Mouse (Mus musculus) layer of hippocampus, adult 8-10 months (tissue): Measurements from ENCODE around the gene Dnaic2. TPM values are rescaled to one million over a fixed set of nuclear protein-coding genes. Genes with fewer than 3 reads are reported as not detected.

Experiments
- DNase-seq, 2 experiments: peaks; one replicate each; pipeline ENCODE4 v3.0.0; 2022; ENCODE audit warnings: low spot score in 2 of 2
- total RNA-seq, 4 experiments: library from RNA; stranded (reverse); gene quantifications; 2 replicates each; pipeline ENCODE4 v1.2.4; 2022

Dnaic2 gene
- 1 to 10 TPM; 1.9 to 2.6 (median 2.2) TPM for total RNA-seq

DNA sequence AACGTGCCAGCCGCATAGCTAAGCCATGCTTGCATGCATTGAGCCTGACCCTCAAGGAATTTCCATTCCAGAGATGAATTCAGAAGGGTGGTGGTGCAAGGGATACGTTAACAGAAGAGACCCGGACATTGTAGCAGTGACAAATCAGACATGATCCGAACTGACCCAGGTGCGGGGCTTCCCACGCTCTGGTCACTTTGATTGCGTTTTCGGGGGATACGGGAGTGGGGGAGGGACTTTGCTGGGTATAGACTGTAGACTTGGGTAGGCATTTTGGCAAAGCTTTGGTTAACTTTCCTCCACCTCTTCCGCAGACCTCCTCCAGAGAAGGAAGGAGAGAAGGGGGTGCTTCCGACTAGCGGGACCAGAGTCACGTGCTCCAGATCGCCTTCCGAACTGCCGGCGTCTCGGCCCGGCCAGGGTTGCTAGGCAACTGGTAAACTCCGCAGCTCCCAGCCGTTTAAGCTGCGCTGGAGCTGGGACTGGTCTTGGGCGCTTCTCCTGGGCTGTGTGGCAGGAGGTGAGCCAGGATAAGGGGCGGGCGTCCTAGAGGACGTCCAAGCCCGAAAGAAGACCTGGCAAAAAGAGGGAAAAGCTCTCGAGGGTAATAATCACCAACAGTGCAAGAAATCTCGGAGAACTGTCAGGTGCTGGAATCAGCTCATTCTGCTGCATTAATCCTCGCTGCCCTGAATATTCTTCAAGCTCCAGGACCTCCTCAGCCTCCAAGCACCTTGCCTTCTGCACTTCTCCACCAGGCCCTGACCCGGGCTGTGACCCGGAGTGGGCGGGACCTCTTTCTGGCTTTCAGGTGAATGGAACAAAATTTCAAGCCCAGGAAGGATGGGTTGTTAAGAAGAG lies at the start of gene Dnaic2:
Dnaic2 (plus strand) TSS at position 444 of the 861 bp plus-strand sequence.
- DNase-seq, result peak; percentile 66 to 73

DNA sequence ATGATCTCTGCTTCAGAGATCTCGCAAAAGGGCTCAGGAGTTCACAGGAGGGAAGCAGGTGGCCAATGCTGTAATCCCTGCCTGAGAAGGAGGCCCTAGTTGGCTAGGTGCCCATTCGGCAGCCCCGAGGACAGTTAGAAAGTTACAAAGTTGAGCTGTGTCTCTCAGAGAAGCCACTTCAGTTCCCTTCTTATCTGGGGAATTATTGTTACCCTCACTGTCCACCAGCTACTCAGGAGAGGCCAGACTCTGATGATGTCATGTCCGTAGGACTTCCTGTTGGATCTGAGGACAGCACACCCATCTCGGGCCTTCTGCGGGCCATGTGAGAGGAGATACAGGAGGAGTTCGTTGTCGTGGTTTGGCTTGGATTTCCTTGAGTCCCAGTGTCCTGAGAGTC lies 47.6 kb upstream of the Dnaic2 start:
- DNase-seq, result no peak

DNA sequence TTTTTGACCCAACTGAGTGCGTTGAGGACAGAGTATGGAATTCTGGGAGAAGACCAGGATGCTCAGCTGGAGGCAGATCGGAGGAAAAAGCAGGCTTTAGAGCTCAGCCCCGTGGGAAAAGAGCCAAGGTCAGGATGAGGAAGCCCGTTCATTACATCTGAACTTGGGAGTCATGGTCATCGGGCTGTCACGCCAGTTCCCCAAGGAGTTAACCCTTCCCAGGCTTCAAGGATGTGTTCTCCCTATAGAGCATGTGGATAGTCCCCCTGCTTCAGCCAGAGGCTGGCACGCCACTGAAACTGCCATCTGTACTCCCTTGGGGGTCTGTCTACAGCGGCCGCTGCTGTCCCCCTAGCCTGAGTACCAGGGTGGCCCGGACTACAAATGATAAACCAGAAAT lies 46.9 kb upstream of the Dnaic2 start:
- DNase-seq, result no peak

DNA sequence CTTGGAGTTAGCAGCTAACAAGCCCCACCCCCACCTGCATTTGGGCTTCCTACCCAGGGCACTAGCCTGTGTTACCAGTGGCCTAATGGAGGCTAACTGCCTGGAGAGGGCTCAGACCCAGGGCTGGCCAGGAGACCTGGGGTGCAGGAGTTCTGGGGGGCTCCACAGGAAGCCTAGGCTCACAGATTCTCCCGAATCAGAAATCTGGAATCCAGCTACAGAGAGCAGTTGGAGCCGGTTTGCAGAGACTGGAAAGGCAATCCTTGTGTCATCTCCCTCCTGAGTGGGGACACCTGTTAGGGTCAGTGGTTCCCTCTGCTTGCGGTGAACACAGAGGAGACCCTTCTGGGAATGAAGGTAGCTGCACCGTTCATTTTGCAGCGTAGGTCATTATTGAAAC lies 46.2 kb upstream of the Dnaic2 start:
- no peak for DNase-seq

DNA sequence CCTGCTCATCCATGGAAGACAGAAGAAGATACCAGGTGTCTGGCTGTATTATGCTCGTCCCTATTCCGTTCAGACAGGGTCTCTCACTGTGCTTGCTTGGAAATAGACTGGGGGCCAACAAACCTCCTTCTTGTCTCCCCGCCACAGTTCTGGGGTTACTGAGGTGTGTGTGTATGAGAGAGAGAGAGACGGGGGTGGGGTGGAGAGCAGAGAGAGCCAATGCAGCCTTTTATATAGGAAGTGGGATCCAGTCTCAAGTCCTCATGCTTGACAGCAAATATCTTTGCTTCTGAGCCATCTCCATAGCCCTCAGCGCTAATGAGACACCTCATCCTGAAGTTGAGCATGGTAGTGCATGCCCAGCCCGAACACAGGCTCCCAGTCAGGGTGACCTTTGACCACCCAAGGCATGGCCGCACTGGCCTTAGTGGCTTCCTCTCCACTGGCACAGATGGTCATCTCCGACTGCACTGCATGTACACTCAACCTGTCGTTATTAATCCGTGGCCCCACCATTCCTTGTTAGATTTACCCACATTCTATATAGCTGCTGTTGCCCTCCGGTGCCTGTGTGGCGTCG lies 44.8 kb upstream of the Dnaic2 start:
- no peak for DNase-seq

DNA sequence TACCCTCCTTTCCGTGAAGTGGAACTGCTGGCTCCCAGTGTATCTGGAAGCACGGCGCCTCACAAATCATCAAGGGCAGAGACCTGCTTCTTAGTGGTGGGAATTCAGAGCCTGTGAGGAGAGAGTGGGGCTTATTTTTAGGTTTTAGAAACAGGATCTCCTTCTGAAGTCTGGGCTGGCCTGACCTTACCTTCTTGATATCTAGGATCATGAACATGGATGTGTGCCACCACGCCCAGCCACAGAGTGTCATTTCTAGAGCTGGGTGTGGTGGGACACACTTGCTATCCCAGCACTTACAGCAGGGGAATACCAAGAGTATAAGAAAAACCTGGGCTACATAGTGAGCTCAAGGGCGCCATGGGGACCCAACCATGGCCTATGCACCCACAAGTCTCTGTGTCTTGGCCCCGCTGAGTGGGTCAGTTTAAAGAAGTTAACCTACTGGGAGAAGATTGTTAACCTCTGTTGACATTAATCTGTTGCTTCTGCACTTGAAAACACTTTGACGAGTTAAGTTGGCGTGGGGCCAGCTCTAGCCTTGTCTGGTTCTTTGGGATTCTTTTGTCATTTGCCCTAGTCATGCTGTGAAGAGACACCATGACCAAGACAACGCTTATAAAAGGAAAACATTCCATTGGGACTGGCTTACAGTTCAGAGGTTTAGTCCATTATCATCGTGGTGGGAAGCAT lies 44.0 kb upstream of the Dnaic2 start:
- no peak for DNase-seq

DNA sequence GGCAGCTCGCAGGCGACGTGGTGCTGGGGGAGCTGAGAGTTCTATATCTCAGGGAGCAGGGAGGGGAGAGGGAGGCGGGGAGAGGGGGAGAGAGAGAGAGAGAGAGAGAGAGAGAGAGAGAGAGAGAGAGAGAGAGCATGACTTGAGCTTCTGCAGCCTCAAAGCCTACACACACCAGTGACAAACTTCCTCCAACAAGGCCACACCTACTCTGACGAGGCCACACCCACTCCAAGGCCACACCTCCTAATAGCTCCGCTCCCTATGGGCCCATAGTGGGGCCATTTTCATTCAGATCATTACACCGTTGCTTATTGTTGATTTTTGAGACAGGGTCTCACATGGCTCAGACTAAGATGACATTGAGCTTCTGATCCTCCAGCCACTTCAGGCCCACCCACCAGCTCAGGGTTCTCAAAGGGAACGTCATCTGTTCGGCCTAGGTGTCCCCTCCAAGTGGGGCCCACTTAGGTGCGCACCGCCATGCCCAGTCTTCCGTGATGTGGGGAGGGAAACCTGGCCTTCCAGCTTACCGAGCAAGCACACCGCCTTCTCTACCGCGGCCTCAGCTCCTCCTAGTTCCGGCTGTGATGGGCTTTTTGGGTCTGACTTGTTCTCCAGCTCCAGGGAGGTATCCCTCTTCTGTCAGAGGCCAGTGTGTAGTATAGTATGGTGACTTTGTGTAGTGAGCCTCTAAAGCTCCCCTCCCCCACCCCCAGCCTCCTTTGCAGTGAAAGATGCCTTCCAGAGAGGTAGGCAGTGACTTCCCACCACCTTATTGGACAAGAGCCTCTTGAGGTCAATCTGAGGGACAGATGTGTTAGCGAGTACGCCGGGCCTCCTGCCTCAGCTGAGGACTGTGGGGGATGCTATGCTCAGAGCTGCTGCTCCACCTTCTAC lies 43.2 kb upstream of the Dnaic2 start:
- no peak for DNase-seq

DNA sequence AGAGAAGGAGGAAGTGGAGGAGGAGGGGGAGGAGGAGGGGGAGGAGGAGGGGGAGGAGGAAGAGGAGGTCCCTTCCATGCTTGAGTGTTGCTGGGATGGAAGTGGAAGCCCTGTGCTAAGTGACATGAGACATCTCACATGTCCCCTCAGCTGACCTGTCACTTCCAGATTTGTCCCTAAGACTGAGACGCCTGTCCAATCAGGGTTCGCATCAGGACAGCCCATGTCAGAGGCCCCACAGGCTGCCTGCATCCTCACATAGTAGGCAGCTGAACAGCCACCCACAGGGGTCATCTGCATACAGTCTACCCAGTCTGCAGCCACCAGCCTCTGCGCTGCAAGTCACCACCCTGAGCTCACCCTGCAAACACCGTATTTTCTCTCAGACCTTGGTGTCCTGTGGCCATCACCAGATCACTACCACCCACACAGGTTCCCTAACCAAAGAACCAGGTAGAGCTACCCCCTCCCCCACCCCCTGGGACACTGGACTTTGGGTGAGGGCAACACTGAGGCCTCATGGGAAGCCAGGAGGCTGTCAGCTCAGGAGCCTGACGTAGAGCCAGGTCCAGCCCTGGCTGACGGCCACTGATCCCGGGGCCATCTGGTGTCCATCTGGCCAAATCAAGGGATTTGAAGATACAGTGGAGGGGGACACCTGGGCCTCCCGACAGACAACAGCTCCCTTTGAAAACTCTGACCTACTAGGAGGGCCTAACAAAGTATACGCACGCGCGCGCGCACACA lies 42.4 kb upstream of the Dnaic2 start:
- DNase-seq, result no peak

DNA sequence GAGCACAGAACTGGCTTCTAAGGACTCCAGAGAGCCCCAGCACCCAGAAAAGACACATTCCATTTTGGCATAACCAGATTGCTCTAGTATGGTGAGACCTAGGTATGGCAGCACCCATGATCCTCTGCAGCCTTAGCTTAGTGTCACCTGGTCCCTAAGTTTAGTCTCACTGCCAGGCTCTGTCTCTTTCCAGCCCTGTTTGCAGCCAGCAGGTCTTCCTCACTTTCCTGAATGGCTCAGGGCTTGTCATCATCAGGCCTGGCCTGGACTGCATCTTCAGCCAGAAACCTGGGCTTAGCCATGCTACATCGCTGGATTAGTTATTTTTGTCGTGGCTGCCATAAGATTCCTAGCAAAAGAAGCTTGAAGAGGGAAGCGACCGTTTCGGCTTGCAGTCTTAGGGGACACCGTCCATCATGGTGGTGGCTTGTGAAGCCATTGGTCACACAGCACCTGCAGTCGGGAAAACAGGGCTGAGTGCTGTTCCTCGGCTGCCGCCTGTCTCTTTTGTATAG lies 41.6 kb upstream of the Dnaic2 start:
- DNase-seq, result no peak

DNA sequence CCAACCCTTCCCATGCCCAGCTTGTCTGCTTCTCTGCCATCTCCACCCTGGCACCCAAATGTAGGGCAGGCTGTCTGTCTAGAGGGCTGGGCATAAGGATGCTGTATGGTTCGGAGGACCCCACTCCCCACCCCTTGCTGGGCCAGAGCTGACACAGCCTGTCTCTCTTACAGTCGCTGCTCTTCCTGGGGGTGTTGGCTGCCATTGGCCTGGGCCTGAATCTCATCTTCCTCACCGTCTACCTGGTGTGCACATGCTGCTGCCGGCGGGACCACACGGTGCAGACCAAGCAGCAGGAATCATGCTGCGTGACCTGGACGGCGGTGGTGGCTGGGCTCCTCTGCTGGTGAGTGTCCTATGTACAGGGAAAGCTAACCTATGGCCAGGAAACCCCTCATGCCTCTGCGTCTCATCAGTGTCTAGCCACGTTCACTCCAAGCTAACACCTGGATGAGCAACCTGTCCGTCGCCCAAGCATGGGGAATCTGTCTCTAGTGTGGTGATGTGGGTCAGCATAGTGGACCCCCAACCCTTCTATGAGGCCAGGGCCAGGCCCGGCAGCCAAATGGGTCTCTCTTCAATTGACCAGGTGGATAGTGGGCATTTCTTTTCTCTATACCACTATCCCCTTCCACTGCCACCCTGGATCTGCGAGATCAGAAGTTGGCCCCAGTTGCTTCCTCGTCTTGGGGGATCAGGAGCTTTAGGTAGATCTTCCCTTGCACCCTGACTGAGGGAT lies 40.8 kb upstream of the Dnaic2 start:
- no peak for DNase-seq

DNA sequence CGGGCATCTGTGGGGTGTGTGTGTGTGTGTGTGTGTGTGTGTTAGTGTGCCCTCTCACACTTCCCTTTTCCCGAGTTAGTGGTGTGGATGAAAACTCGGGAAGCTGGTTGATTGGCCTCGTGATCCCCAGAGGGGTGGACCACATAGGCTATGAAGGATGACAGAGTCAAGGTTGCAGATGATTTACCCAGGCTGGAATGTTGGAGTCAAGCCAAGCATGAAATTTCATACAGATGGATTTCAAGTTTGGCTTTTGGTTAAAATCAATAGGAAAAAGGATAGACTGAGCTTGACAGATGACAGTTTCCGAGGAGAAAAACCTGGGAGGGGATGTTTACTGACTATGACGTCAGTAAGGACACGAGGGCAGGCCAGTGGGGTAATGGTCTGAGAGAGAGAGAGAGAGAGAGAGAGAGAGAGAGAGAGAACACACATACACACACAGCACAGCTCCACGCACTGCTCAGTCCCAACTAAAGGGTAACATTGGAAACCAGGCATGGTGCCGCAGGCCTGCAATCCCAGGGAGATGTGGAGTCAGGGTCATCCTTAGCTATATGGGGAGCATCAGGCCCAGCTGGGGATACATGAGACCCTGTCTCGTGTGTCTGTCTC lies 39.5 kb upstream of the Dnaic2 start:
- no peak for DNase-seq

DNA sequence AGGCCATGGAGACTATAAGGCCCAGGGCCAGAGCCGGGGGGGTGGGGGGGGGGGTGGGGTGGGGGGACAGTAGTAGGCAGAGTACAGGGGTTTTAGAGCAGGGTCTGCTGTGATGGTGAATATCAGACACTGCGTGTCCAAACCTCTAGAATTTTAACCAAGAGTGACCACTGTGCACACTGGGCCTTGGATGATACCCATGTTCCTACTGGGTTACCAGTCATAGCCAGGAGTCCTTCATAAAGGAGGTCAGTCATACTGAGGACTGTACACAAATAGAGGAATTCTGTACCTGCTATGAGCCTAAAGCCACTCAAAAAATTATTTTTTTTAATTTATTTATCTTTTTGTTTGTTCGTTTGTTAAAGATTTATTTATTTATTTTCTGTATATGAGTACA lies 38.5 kb upstream of the Dnaic2 start:
- no peak for DNase-seq

DNA sequence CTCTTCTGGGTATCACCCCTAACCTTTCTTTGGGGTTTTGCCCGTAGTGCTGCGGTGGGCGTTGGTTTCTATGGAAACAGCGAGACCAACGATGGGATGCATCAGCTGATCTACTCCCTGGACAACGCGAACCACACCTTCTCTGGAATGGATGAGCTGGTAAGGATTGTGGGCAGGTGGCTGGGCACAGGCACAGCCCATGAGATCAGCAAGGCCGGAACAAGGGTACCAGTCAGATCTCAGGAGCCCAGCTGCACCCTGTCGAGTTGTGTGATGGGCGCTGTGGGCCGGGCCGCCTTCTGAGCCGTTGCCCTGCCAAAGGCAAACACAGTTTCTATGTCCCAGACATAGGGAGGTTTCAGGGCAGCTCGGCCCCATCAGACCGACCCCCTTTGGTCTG lies 37.0 kb upstream of the Dnaic2 start:
- peak in 1 of 2 experiments; percentile 56 for DNase-seq

DNA sequence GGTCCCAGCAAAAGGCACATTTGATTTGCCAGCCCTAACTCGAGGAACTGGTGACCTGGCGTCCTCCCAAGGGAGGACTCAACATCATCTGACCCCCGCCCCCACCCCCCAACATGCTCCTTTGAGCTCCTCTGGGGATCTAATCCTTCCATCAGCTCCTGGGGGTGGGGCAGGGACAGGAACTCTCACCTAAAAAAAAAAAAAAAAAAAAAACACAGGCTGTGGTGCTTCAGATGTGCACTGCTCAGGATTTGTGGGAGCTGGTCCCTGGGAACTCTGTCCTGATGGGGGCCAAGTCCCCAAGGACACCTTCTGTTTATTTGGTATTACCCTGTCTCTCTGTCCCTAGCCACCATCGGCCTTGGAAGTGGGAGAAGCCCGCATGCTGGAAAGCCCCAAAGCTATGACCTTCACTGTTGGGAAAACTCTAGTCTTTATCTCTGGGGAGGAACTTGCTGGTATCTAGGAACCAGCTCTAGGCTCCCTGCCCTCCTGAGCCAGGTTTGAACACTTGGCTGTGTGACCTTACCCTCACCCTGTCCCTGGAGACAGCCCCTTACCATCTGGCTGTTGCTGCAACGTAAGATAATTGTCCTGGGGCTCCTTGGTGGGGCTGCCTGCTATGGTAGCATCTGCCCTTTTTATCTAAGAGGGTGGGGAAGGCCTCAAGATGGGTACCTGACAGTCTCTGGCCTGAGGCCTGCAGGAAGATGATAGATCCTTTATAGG lies 35.6 kb upstream of the Dnaic2 start:
- no peak for DNase-seq

DNA sequence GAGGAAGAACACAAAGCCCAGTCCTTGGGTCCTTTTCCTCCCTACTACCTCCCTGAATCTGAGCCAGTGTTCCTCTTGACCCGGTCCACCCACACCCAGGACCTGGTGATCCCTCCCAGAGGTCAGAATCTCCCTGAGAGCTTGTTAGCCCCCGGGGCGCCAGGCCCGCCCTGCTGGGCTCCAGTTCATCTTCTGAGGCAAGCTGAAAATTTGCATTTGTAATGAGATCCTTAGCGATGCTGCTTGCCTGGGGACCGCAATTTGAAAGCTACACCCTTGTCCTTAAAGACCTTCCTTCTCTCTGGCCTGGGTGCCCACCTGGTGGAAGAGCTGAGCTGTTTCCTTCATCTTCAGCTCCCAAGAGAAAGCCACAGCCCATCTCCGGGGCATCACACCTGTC lies 34.6 kb upstream of the Dnaic2 start:
- no peak for DNase-seq

DNA sequence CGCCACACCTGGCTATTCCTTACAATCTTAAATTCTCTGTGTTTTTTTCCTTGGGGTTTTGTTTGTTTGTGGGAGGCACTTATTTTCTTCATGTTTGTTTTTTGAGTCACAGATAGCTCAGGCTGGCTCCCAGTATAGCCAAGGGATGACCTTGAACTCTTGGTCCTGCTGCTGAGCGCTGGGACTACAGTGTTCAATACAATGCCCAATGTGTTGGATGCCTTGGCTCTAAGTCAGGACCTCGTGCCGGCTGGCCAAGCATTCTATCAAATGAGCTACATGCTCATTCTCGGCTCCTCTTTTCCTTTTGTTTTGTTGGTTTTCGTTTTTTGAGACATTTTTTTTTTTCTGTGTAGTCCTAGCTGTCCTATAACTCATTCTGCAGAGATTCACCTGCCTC lies 33.8 kb upstream of the Dnaic2 start:
- no peak for DNase-seq

DNA sequence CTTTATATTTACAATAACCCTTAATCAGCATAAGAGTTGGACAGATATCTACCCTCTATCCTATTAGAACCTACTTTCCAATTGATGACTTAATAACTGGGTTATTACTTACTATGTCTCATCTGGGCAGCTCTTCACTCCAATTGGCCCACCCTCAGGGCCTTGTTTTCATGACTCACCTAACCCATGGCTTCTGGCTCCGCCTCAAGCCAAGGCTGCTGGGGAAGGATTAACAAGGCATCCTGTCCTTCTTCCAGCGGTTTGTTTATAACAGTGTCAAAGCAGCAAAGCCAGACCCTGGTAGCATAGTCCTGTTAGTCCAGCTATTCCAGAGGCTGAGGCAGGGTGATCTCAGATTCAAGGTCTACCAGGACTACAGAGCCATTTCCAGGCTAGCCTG lies 32.8 kb upstream of the Dnaic2 start:
- DNase-seq, result no peak

DNA sequence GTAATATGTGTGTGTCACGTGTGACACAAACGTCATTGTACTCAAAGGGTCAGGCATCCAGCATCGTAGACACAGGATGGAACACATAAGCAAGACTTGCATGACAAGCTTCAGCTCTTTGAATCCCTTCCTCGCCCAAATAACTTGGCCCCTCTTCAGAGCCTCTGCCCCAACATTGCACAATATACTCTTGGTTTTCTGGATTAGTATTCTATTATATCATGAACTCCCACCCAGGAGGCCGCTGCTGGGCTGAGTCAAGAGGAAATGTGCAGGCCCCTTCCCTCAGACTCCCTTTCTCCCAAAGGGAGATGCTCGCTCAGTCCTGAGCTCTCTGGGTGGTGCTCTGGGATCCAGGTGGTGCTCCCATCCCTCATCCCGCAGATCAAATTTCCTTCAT lies 28.7 kb upstream of the Dnaic2 start:
- DNase-seq, result no peak

DNA sequence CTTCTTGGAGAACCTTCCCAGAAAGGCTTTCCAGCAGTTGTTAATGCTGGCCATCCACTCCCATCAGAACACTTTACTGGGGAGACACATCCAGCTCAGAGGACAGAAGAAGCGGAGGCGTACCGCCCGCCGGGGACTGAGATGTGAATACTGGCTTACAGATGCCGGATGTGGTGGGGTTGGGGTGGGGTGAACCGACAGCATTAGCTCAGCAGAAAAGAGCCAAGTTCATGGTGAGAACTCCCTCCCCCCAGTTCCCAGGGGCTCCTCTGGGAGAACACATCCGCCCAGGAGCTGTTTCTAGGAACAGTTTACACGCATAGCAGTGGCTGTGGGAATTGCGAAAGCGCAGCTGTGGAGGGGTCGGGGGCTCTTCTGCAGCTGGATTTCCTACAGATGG lies 27.7 kb upstream of the Dnaic2 start:
- DNase-seq, result no peak
